Mouse (Mus musculus): ENCODE data around the gene Acss3.

Gene Acss3

DNA sequence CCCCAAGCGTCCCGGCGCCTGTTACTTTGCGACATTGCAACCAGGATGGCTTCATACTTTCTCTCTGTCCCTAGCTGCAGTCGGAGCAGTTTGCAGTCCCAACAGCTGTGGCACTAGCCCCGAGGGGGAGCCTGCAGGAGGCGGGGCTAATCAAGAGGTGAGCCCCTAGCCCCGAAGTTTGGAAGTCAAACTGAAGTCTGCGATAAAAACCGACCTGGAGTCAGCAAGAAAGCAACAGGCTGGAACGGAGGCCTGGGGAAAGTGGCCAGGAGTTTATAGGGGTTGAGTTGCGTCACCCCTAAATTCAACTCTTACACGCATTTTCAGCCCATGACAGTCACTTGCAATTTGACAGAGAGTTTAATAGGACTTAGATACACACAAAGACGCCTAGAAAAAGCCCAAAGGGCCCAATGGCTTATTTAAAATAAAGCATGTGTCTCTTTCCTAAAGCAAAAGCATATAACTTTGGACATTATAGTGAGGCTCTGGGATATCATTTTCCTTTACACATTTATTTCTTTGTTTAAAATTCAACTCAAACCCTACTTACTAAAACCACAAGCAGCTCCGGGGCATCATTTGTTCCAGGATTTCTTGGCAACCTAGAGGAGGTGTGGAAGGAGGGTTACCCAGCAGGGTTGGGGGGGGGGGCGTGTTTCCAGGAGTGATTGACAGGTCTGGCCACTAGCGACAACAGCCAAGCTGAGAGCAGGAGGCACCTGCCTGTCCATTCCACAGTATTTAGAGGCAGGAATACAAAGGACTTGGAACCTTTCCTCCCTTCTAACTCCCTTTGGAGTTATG is at the start of gene Acss3:
Gene Acss3, minus strand, starts transcription at position 140 of the 807 bp plus-strand sequence.
- WGBS = 12% methylated on average over 17 of the region's 17 CpGs

DNA sequence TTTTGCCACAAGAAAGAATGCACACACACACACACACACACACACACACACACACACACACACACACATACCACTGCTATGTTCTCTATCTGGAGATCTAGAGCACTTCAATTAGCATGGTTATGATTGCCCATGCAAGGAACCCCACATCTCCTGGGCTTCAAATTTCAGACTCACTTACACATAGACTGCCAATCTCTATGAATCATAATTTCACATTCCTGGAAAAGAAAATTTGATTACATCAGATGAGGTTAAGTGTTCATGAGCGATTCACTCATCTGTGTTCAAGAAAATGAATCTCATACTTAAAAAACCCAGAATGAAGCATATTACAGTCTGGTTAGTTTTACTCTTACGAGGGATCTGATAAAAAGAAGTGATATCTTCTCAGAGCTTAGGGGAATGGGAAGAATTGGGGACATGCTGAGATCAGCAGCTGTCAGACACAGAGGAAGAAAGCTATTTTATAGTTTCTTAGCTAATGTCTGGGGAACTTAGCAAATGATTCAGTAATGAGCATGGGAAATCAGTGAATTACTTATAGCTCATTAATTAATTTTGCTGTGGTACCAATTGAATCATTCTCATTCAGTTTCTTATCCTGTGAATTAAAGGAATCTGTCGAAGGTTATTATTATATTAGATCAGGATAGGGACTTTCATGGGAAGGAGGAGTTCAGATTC is 48.7 kb upstream of the Acss3 start:
- 49% methylated on average over 3 of the region's 3 CpGs for WGBS

- 55% methylated on average over 3 of the region's 3 CpGs for WGBS
Observed at GRCm38 (mm10) chr10:107166486-107166885, 43.0 kb upstream of the Acss3 start.

- WGBS = 96% methylated on average over 1 of the region's 1 CpGs
Observed at GRCm38 (mm10) chr10:107148759-107149158, 25.3 kb upstream of the Acss3 start.

- 65% methylated on average over 1 of the region's 1 CpGs for WGBS
Observed at GRCm38 (mm10) chr10:107144016-107144415, 20.5 kb upstream of the Acss3 start.

GRCm38 (mm10) chr10:107142910-107143309 is 19.4 kb upstream of the Acss3 start:
- 83% methylated on average over 1 of the region's 1 CpGs for WGBS

DNA sequence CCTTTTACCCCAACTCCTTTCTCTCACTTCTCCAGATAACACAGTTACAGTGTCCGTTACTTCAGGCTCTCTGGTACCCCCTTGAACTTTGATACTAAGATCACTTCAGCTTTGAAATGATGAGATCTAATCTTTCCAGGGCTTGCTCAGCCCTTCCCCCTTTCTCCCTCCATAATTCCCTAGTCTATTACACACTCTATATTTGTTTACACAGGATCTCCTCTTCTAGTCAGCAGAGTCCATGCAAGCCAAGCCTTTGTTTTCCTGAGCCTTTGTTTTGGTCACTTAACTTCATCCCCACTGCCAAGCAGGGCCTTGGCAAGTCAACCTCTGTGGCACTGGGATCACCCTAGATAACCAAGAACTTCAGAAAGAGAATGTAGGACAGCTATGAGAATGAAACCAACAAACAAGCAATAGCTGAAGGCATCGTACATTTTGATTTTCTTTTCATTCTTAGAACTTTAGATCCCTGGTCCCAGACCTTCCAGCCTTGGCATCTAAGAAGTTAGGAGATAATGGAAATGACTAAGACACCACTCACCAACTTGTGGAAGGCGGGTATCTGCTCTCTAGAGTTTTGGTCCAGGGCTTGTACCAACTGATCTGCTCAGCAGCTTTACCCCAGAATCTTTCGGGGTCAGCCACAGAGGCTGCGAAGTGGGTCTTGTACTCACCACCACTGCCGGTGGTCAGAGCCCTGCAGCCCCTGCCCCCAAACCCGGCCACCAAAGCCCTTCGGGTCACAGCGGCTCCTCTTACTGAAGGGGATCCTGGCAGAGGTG is 532 bp downstream of the Acss3 start:
- 31% methylated on average over 9 of the region's 9 CpGs for WGBS

- 98% methylated on average over 9 of the region's 9 CpGs for WGBS
Observed at GRCm38 (mm10) chr10:107121301-107121700, 2.2 kb downstream of the Acss3 start.

DNA sequence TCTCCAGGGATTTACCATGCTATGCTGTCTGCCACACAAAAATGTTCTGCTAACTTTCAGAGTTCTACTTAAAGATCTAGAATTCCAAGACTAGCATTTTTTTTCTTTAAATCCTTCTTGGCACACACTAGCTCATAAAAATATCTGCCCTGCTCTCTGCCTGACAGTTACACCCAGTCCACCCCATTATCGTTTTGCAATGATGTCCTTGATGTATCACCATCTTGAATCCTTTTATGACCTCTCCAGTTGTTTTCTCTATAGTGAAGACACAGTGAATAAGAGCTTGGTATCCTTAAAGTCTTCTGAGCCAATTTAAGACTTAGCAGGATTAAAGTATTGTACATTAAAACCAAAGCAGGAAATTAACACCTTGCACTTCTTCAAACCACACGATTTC is 4.3 kb downstream of the Acss3 start:
- 86% methylated on average over 2 of the region's 2 CpGs for WGBS

DNA sequence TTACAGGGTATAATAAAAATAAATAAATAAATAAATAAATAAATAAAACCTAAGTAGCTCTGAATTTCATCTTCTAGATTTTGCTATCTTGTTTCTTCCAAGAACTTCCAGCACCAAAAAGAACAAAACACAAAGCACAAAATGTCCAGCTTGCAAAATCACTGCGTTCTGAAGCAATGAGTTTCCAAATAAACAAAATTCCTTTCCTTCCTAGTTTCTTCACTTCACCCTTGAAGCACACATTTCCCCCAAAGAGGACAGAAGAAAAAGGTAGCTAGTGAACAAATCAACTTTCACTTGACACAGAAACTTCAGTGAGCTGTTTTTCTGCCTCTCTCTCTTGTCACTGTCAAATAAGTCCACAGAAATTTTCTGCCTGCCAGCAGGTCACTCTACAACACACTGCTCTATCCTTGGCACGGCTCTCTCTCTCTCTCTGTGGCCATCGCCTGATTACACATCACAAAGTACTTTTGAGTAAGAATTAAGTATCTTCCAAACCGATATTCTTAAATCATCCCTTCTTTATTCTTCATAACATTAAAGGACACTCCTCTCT is 6.7 kb downstream of the Acss3 start:
- 58% methylated on average over 4 of the region's 4 CpGs for whole genome bisulfite sequencing

- 30% methylated on average over 1 of the region's 1 CpGs for WGBS
Observed at GRCm38 (mm10) chr10:107115930-107116642, 7.4 kb downstream of the Acss3 start.

DNA sequence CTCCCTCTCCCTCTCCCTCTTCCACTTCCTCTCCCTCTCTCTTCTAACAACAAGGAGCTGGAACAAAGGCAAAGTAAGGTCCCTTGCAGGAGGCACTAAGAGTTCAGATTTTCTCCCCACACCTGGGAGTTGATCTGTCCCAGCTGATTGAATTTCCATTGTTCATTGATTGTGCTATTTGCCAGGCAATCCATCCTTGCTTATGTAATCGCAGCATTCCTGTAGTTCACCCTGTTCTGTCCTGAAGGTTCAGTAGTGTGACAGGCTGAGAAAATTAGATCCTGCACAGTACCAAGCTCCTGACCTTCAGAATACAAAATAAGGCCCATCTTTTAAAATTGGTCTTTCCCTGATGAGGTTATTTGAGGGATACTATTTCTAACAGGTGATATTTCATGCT is 8.3 kb downstream of the Acss3 start:
- WGBS = 69% methylated on average over 1 of the region's 1 CpGs

DNA sequence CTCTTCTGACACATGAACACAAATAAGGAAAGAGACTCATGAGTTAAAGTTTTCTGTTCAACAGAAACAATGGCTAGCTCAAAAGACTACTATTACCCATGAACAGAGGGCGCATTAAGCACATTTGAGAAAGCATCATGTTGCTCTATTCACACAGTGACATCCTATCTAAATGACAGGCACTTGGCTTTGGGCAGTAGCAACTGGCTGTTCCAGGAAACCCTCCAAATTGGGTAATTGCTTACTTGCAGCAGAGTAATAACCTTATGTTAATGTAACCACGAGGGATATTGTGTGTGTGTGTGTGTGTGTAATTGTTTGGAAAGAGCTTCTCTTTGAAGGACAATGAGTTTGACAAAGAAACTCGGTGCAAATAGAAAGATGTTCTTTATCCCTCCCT is 29.0 kb downstream of the Acss3 start:
- WGBS = 48% methylated on average over 3 of the region's 3 CpGs

DNA sequence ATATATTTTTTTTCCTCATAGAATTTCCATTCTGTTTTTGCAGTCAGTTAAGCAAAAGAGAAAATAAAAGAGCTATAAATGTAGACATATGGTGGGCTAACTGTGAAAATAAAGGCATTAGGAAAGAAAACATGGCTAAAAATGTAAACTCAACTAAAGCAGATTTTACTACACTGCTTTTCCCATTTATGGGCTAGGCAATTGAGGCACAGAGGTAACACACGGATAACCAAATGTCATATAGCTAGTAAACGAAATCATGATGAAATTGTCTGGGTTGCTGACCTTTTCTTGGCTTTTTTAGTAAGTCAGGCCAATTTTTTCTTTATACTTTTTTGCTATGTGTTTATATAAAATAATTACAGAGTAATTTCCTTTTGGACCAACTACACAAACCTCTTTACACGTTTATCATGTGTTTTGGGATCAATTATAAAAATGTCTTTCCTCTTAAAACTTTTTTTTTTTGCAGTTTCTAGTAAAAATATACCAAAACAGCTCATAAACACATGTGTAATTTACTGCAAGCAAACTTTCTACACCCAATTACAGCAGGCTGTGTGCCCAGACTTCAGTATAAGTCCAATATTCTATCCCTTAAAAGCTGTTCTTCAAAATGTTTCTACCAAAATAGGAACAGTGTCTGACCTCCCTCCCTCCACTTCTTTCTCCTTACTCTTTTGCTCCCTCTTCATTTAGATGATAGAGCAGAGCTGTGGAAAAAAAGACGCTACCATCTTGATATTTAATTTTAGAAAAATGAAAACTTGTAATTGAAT is 69.4 kb downstream of the Acss3 start:
- WGBS = 57% methylated on average over 4 of the region's 4 CpGs

- WGBS = 77% methylated on average over 2 of the region's 2 CpGs
Observed at GRCm38 (mm10) chr10:107050489-107050888, 73.0 kb downstream of the Acss3 start.

GRCm38 (mm10) chr10:107042656-107043055 is 80.8 kb downstream of the Acss3 start:
- 63% methylated on average over 1 of the region's 1 CpGs for WGBS

GRCm38 (mm10) chr10:107040837-107041236 is 82.6 kb downstream of the Acss3 start:
- WGBS = 90% methylated on average over 2 of the region's 2 CpGs

GRCm38 (mm10) chr10:107040378-107040777 is 83.1 kb downstream of the Acss3 start:
- 80% methylated on average over 6 of the region's 6 CpGs for WGBS

- 75% methylated on average over 4 of the region's 4 CpGs for WGBS
Observed at GRCm38 (mm10) chr10:107039211-107039610, 84.3 kb downstream of the Acss3 start.

GRCm38 (mm10) chr10:107024254-107024653 is 99.2 kb downstream of the Acss3 start:
- WGBS = 80% methylated on average over 4 of the region's 4 CpGs

DNA sequence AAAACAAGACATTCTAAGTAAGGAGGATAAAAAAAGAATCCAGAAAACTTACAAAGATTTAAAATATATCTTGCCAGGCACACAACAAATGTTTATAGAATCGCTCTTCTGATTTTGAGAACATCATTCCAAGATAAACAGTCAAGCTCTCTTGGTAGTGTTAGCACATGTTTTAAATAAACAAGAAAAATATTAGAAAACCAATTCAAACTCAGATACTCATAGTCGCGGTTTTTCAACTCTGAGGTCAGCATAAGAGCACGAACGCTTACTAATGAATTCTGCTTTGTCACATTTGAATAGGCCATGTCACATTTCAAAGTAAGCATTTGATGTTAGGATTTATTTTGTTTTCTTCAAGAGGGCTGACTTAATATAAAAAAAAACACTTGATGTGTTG is 102.3 kb downstream of the Acss3 start:
- 87% methylated on average over 5 of the region's 5 CpGs for WGBS

Measured in cerebral cortex, adult 2 months (tissue).